Mouse (Mus musculus): ENCODE results near the gene Xylt1. TPM values are rescaled to one million over a fixed set of nuclear protein-coding genes. Genes with fewer than 3 reads are reported as not detected.

The Xylt1 gene
- total and polyA plus RNA-seq, 3 experiments, result 9.0 to 13.3 TPM; not detected in 1

DNA sequence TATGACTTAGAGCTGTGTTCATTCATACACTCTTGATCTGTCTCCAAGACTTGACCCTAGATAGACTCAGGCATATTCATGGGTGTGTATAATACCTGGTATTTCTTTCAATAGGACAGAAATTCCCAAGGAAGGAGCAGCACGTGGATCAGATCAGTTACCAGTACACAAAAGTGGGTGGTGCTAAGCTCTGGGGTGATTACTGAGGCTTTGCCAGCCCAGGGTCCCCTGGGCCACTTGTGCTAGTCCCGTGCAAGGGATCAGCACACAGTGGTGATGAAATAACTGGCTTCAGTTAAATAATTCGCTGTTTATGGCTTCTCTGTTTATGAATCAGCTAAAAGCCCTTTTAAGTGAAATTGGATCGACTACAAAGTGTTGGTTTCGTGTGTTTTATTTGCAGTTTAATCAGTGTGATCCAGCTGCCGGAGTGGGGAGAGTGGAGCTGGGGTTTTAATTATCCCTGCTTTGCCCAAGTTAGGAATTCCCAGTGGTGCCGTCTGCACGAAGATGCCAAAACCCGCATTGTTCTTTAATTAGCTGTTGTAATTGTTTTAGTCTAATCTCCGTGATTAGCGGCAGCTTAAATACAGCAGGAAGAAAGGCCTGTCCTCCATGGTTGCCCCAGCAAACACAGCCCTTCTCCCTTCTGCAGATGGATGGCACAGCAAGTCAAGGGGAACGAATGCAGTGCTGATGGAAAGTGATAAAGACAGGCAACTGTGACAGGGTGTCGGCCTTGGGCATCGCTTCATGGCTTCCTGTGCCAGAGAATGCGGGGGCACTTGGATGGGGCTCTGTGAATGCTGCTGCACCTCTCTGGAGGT is 120.8 kb downstream of the Xylt1 start:
- H3K4me3 ChIP-seq (ENCODE audit: control insufficient read depth in 1 of 2, insufficient read depth in 1 of 2, low read depth in 2 of 2, low read length in 2 of 2), result no peak overlapping the region
- H3K27me3 ChIP-seq (ENCODE audit: control insufficient read depth in 1 of 2, insufficient read depth in 2 of 2, low read length in 2 of 2), result no peaks in the 10 kb centered on the region
- TF ChIP-seq E2F4 (IDR thresholded peaks at IDR 0.05; ENCODE audit: borderline replicate concordance, low read depth, low read length) (no peak), JUND (IDR thresholded peaks at IDR 0.05; ENCODE audit: low read depth, low read length) (no peak), POLR2A (IDR thresholded peaks at IDR 0.05; ENCODE audit: control insufficient read depth in 1 of 2, insufficient read depth in 1 of 2, low read depth in 1 of 2, low read length in 2 of 2, poor library complexity in 1 of 2) (no peak), ZMIZ1 (IDR thresholded peaks at IDR 0.05; ENCODE audit: low read depth, low read length) (no peak), USF1 (IDR thresholded peaks at IDR 0.05; ENCODE audit: low read depth, low read length) (no peak), POLR2AphosphoS5 (IDR thresholded peaks at IDR 0.05; ENCODE audit: borderline replicate concordance, low read depth, low read length) (no peak), ZKSCAN1 (IDR thresholded peaks at IDR 0.05; ENCODE audit: low read depth, low read length) (no peak), SMC3 (IDR thresholded peaks at IDR 0.05; ENCODE audit: low read depth, low read length) (no peak), ZC3H11A (IDR thresholded peaks at IDR 0.05; ENCODE audit: low read depth, low read length) (no peak), ETS1 (IDR thresholded peaks at IDR 0.05; ENCODE audit: low read depth, low read length) (no peak), GATA1 (IDR thresholded peaks at IDR 0.05; ENCODE audit: low read depth, low read length) (no peak), MEF2A (IDR thresholded peaks at IDR 0.05; ENCODE audit: extremely low read depth, insufficient replicate concordance, low read depth, low read length, poor library complexity, severe bottlenecking) (no peak), MAFK (IDR thresholded peaks at IDR 0.05; ENCODE audit: borderline replicate concordance, low read depth, low read length) (no peak)
- no peak overlapping the region for H3K9ac ChIP-seq (ENCODE audit: control insufficient read depth, low read depth, low read length, poor library complexity, severe bottlenecking)
- no peaks in the 10 kb centered on the region for H3K9me3 ChIP-seq (replicated peaks; ENCODE audit: insufficient read depth, low read length)
- peaks cover 1% of the 10 kb centered on the region; the same call in 1 of the 2 replicates for H3K79me2 ChIP-seq (ENCODE audit: control insufficient read depth, insufficient read depth, low read length, poor library complexity)
- H3K4me1 ChIP-seq (ENCODE audit: control insufficient read depth in 1 of 2, insufficient read depth in 2 of 2, low read length in 2 of 2), result no peaks in the 10 kb centered on the region; a peak in 1 of 4 replicates
- H3K36me3 ChIP-seq (ENCODE audit: control insufficient read depth in 1 of 2, insufficient read depth in 2 of 2, low read length in 2 of 2), result no peaks in the 10 kb centered on the region; a peak in 3 of 4 replicates
- DNase-seq (ENCODE audit: low read depth, low spot score), result no peak
- no peak overlapping the region for H3K27ac ChIP-seq (ENCODE audit: control insufficient read depth, low read depth, low read length)

DNA sequence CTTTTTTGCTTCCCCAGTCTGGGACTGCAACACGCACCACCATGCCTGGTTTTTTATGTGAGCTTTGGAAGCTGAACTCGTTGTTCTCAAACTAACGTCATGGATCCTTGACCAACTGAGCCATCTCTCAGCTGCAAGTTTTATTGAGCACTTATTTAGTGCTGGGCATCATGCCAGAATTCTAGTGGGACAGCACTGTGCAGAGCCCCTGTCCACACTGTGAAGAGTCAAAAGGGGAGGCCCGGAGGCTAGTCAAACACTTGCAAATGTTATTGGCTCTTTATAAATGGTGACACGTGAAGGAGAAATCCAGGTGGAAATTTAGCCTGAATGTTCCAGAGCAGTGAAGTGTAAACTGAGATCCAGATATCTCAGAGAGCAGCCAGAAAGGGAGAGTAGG is 121.6 kb downstream of the Xylt1 start:
- DNase-seq (ENCODE audit: low read depth, low spot score), result no peak
- TF ChIP-seq ELF1 (IDR thresholded peaks at IDR 0.05; ENCODE audit: low read depth, low read length) (no peak), ETS1 (IDR thresholded peaks at IDR 0.05; ENCODE audit: low read depth, low read length) (no peak), NELFE (IDR thresholded peaks at IDR 0.05; ENCODE audit: low read depth, low read length) (no peak), MEF2A (IDR thresholded peaks at IDR 0.05; ENCODE audit: extremely low read depth, insufficient replicate concordance, low read depth, low read length, poor library complexity, severe bottlenecking) (no peak), SIN3A (IDR thresholded peaks at IDR 0.05; ENCODE audit: low read length) (no peak), KAT2A (conservative IDR thresholded peaks at IDR 0.05; ENCODE audit: low read depth, low read length) (no peak)
- Histone ChIP-seq H3K9me3 (replicated peaks; ENCODE audit: insufficient read depth, low read length) (no peaks in the 10 kb centered on the region), H3K9ac (ENCODE audit: control insufficient read depth, low read depth, low read length, poor library complexity, severe bottlenecking) (no peak overlapping the region), H3K27me3 (ENCODE audit: control insufficient read depth in 1 of 2, insufficient read depth in 2 of 2, low read length in 2 of 2) (no peaks in the 10 kb centered on the region), H3K36me3 (ENCODE audit: control insufficient read depth in 1 of 2, insufficient read depth in 2 of 2, low read length in 2 of 2) (no peaks in the 10 kb centered on the region; a peak in 3 of 4 replicates), H3K79me2 (ENCODE audit: control insufficient read depth, insufficient read depth, low read length, poor library complexity) (peaks cover 1% of the 10 kb centered on the region; the same call in 1 of the 2 replicates), H3K4me1 (ENCODE audit: control insufficient read depth in 1 of 2, insufficient read depth in 2 of 2, low read length in 2 of 2) (no peaks in the 10 kb centered on the region; a peak in 1 of 4 replicates), H3K27ac (ENCODE audit: control insufficient read depth, low read depth, low read length) (no peak overlapping the region), H3K4me3 (ENCODE audit: control insufficient read depth in 1 of 2, insufficient read depth in 1 of 2, low read depth in 2 of 2, low read length in 2 of 2) (no peak overlapping the region)

Data from MEL (cell line).